Mouse (Mus musculus) CH12.LX (cell line): ENCODE measurements around the gene Muc4. TPM values are rescaled to one million over a fixed set of nuclear protein-coding genes. Genes with fewer than 3 reads are reported as not detected.

ENCODE experiments used
- DNase-seq: peaks from one replicate; pipeline ENCODE4 v3.0.0-alpha.2; 2013; ENCODE audit errors: extremely low read depth
- H3K27ac ChIP-seq: 2 replicates; pipeline ENCODE4 v1.5.1; 2012; ENCODE audit warnings: low read depth, mild to moderate bottlenecking, control low read depth, moderate library complexity; ENCODE audit not compliant: insufficient read depth
- H3K27me3 ChIP-seq: replicated peaks from 2 replicates; pipeline ENCODE3; 2012; ENCODE audit warnings: inconsistent platforms
- H3K36me3 ChIP-seq, 2 experiments: replicated peaks in 1 of 2; 2 replicates each; pipeline versions ENCODE3 to v1.6.1; 2012; ENCODE audit warnings: inconsistent platforms in 1 of 2, low read length in 1 of 2, mild to moderate bottlenecking in 1 of 2, mixed read lengths in 1 of 2, moderate library complexity in 1 of 2; ENCODE audit not compliant: control insufficient read depth in 1 of 2, insufficient read depth in 1 of 2
- H3K4me1 ChIP-seq, 2 experiments: 2 replicates each; pipeline ENCODE4 v1.6.1; 2012; ENCODE audit warnings: inconsistent platforms in 1 of 2, moderate library complexity in 1 of 2; ENCODE audit not compliant: insufficient read depth in 2 of 2, control insufficient read depth in 1 of 2
- H3K4me2 ChIP-seq: 2 replicates; pipeline ENCODE4 v1.6.1; 2012; ENCODE audit warnings: low read depth, mild to moderate bottlenecking, control low read depth; ENCODE audit not compliant: poor library complexity, insufficient read depth, severe bottlenecking
- H3K4me3 ChIP-seq, 3 experiments: fragments of 150-350 bp in 1 of 3; sonication (generic) in 1 of 3; replicated peaks in 1 of 3; 2 replicates each; pipeline versions ENCODE3 to v1.5.1; 2011 to 2012; ENCODE audit warnings: low read depth in 2 of 3, low read length in 2 of 3, mild to moderate bottlenecking in 2 of 3, moderate library complexity in 2 of 3, control low read depth in 1 of 3, improper control_type of control experiment in 1 of 3, inconsistent platforms in 1 of 3, mixed read lengths in 1 of 3; ENCODE audit not compliant: poor library complexity in 1 of 3
- H3K79me2 ChIP-seq: replicated peaks from 2 replicates; pipeline ENCODE4 v1.6.1; 2012; ENCODE audit warnings: mild to moderate bottlenecking, moderate library complexity; ENCODE audit not compliant: control insufficient read depth, poor library complexity, insufficient read depth, severe bottlenecking; ENCODE audit errors: extremely low read depth
- H3K9ac ChIP-seq: 2 replicates; pipeline ENCODE4 v1.6.1; 2012; ENCODE audit warnings: low read depth, mild to moderate bottlenecking, control low read depth, moderate library complexity; ENCODE audit not compliant: insufficient read depth
- H3K9me3 ChIP-seq: replicated peaks from 2 replicates; pipeline ENCODE3; 2012; ENCODE audit warnings: low read length, inconsistent platforms, mixed read lengths
- BHLHE40 ChIP-seq: IDR thresholded peaks from 2 replicates; pipeline ENCODE4 v1.6.1; 2011; ENCODE audit warnings: mild to moderate bottlenecking, low read depth, low read length, improper control_type of control experiment
- CHD2 ChIP-seq: IDR thresholded peaks from 2 replicates; pipeline ENCODE4 v1.6.1; 2011; ENCODE audit warnings: low read length, improper control_type of control experiment
- ELF1 ChIP-seq: IDR thresholded peaks from 2 replicates; pipeline ENCODE4 v1.6.1; 2014; ENCODE audit warnings: low read depth, mild to moderate bottlenecking, inconsistent platforms, low read length, improper control_type of control experiment
- EP300 ChIP-seq: IDR thresholded peaks from 2 replicates; pipeline ENCODE4 v1.6.1; 2011; ENCODE audit warnings: low read length, improper control_type of control experiment
- JUN ChIP-seq: IDR thresholded peaks from 2 replicates; pipeline ENCODE4 v1.6.1; 2011; ENCODE audit warnings: low read depth, mild to moderate bottlenecking, low read length, improper control_type of control experiment, moderate library complexity; ENCODE audit not compliant: insufficient read depth
- KAT2A ChIP-seq: IDR thresholded peaks from 2 replicates; pipeline ENCODE4 v1.6.1; 2012; ENCODE audit warnings: low read length, improper control_type of control experiment, inconsistent platforms; ENCODE audit not compliant: insufficient replicate concordance
- MAFK ChIP-seq: IDR thresholded peaks from 2 replicates; pipeline ENCODE4 v1.6.1; 2011; ENCODE audit warnings: low read length, improper control_type of control experiment; ENCODE audit not compliant: insufficient replicate concordance
- MAZ ChIP-seq: IDR thresholded peaks from 2 replicates; pipeline ENCODE4 v1.6.1; 2012; ENCODE audit warnings: low read depth, mild to moderate bottlenecking, inconsistent platforms, low read length, improper control_type of control experiment, moderate library complexity
- MEF2A ChIP-seq: IDR thresholded peaks from 2 replicates; pipeline ENCODE4 v1.6.1; 2014; ENCODE audit warnings: low read depth, mild to moderate bottlenecking, inconsistent platforms, low read length, improper control_type of control experiment, borderline replicate concordance
- MXI1 ChIP-seq: IDR thresholded peaks from 2 replicates; pipeline ENCODE4 v1.6.1; 2011; ENCODE audit warnings: mild to moderate bottlenecking, low read depth, low read length, improper control_type of control experiment
- MYC ChIP-seq: IDR thresholded peaks from 2 replicates; pipeline ENCODE4 v1.6.1; 2011; ENCODE audit warnings: low read depth, mild to moderate bottlenecking, improper control_type of control experiment, low read length
- NRF1 ChIP-seq: IDR thresholded peaks from 2 replicates; pipeline ENCODE4 v1.6.1; 2014; ENCODE audit warnings: low read depth, mild to moderate bottlenecking, inconsistent platforms, low read length, improper control_type of control experiment, moderate library complexity
- RCOR1 ChIP-seq: conservative IDR thresholded peaks from 2 replicates; pipeline ENCODE4 v1.6.1; 2012; ENCODE audit warnings: low read depth, mild to moderate bottlenecking, inconsistent platforms, low read length, improper control_type of control experiment
- SMC3 ChIP-seq: IDR thresholded peaks from 2 replicates; pipeline ENCODE4 v1.6.1; 2011; ENCODE audit warnings: low read depth, low read length, improper control_type of control experiment
- TBP ChIP-seq: conservative IDR thresholded peaks from 2 replicates; pipeline ENCODE4 v1.6.1; 2011; ENCODE audit warnings: low read depth, low read length, improper control_type of control experiment
- USF2 ChIP-seq: conservative IDR thresholded peaks from 2 replicates; pipeline ENCODE4 v1.6.1; 2011; ENCODE audit warnings: low read depth, low read length, improper control_type of control experiment
- ZKSCAN1 ChIP-seq: IDR thresholded peaks from 2 replicates; pipeline ENCODE4 v1.6.1; 2012; ENCODE audit warnings: low read depth, inconsistent platforms, low read length, improper control_type of control experiment, borderline replicate concordance
- ZMIZ1 ChIP-seq: IDR thresholded peaks from 2 replicates; pipeline ENCODE4 v1.6.1; 2012; ENCODE audit warnings: low read depth, mild to moderate bottlenecking, inconsistent platforms, low read length, improper control_type of control experiment
- ZNF384 ChIP-seq: IDR thresholded peaks from 2 replicates; pipeline ENCODE4 v1.6.1; 2012; ENCODE audit warnings: low read depth, low read length, improper control_type of control experiment, inconsistent platforms
- dilution Hi-C: fragments of 300-500 bp; cut with MboI; formaldehyde crosslinking; loops from 2 replicates; pipeline ENCODE4 v1.14.3; 2020; ENCODE audit warnings: low sequenced_read_pairs; ENCODE audit not compliant: extremely low pct_unique_long_range_greater_than_20kb, extremely low pct_ligation_motif_present
- in situ Hi-C: fragments of 300-500 bp; cut with MboI; formaldehyde crosslinking; loops from 3 replicates; pipeline ENCODE4 v1.14.3; 2019; ENCODE audit warnings: low sequenced_read_pairs, low pct_ligation_motif_present, low pct_unique_long_range_greater_than_20kb, mixed read lengths
- polyA plus RNA-seq: library from polyadenylated mRNA; unstranded; fragments of >175 nt; gene quantifications from 2 replicates; pipeline ENCODE4 v1.2.1, GENCODE M21; 2012; ENCODE audit warnings: low read depth; ENCODE audit not compliant: insufficient read length
- total RNA-seq, 2 experiments: library from RNA; depleted of rRNA; stranded (reverse); fragments of 300-350 nt in 1 of 2; fragments of >200 nt in 1 of 2; gene quantifications; 2 replicates each; pipeline ENCODE4 v1.2.3; 2012 to 2014

The Muc4 gene
- total and polyA plus RNA-seq, 3 experiments, result 0.09 to 0.51 (median 0.34) TPM

DNA sequence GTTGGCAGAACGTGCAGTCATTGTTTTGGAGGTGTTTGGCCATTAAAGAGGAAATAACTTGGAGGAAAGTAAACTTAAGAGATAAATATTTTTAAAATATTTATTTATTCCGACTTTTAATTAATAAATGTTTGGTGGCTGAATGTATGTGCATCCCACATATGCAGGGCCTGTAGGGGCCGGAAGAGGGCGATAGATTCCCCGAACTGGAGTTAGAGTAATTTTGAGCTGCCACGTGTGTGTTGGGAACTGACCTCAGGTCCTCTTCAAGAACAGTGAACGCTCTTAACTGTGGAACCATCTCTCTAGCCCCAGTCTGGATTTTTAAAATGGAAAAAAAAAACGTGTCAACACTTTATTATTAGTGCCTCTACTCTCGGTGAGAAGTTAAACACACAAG lies 77.7 kb downstream of the Muc4 start:
- Histone ChIP-seq H3K9ac (peak overlapping the region; percentile 59), H3K27me3 (no peaks in the 10 kb centered on the region), H3K4me1 (peaks cover 11 to 12% of the 10 kb centered on the region in 2 experiments), H3K4me3 (peak overlapping the region in 1 of 3 experiments; percentile 25), H3K36me3 (no peaks in the 10 kb centered on the region), H3K9me3 (no peaks in the 10 kb centered on the region), H3K79me2 (no peaks in the 10 kb centered on the region), H3K4me2 (peak overlapping the region; percentile 92), H3K27ac (no peak overlapping the region)
- DNase-seq, result peak; percentile 18
- TF ChIP-seq ELF1 (no peak), TBP (no peak), MYC (0 out of 2 replicates have a peak, but pooled peaks have one; percentile 2), MEF2A (no peak), JUN (no peak)
- dilution Hi-C loops (no loop called here), in situ Hi-C loops (loop anchor here (5.0 to 10.0 kb wide), 3 partner anchors 119 to 341 kb away; no protein-coding TSS in a partner anchor)

DNA sequence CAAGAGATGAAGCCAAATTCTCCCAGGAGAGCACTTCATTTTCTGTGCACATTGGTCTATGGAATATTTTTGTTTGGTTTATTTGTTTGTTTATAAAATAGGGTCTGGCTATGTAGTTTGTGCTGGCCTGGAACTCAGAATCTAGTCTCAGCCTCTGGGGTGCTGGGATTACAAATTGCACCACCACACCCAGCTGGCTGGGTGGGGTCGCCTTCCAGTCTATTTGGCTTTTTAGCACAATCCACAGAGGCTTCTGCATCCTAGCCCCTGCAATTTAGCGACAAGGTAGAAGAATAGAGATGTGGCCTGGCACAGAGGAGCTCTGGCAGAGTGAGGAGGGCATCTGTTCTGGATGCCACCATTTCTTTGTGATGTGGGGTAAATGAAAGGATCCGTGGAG lies 78.1 kb downstream of the Muc4 start:
- TF ChIP-seq MXI1 (no peak), KAT2A (no peak), MAZ (no peak), BHLHE40 (no peak), NRF1 (no peak), ELF1 (no peak), ZMIZ1 (no peak), EP300 (no peak), ZNF384 (no peak), RCOR1 (no peak), MYC (no peak), CHD2 (no peak), MAFK (no peak), ZKSCAN1 (no peak), JUN (no peak), USF2 (no peak), SMC3 (no peak)

More for the DNA sequence above, 78.1 kb downstream of the Muc4 start:
- dilution Hi-C loops (no loop called here), in situ Hi-C loops (loop anchor here (5.0 to 10.0 kb wide), 3 partner anchors 119 to 341 kb away; no protein-coding TSS in a partner anchor)
- peaks cover 11 to 12% of the 10 kb centered on the region in 2 experiments for H3K4me1 ChIP-seq
- no peaks in the 10 kb centered on the region for H3K27me3 ChIP-seq
- H3K4me3 ChIP-seq, result no peak overlapping the region
- no peak overlapping the region for H3K4me2 ChIP-seq
- H3K27ac ChIP-seq, result no peak overlapping the region
- H3K9ac ChIP-seq, result no peak overlapping the region
- no peaks in the 10 kb centered on the region for H3K79me2 ChIP-seq
- H3K36me3 ChIP-seq, result no peaks in the 10 kb centered on the region
- no peaks in the 10 kb centered on the region for H3K9me3 ChIP-seq
- no peak for DNase-seq
